Mouse (Mus musculus) thymus, postnatal 14 days (tissue): ENCODE data around the gene Pdzk1.

Experiments used
- DNase-seq: peaks from one replicate; pipeline ENCODE4 v3.0.0; 2021

Pdzk1 gene

GRCm38 (mm10) chr3:96828984-96829383 lies at the start of gene Pdzk1, which contains the start of gene Cd160:
TSS of gene Pdzk1 (plus strand) at chr3:96829284.
TSS of gene Cd160 (minus strand) at chr3:96829351.
- no peak for DNase-seq

- no peak for DNase-seq
These were observed 46.8 kb upstream of the Pdzk1 start for GRCm38 (mm10) chr3:96782236-96782635.

GRCm38 (mm10) chr3:96787784-96788183 lies 41.3 kb upstream of the Pdzk1 start:
- DNase-seq: no peak

GRCm38 (mm10) chr3:96788506-96788905 lies 40.6 kb upstream of the Pdzk1 start:
- no peak for DNase-seq

- no peak for DNase-seq
These were observed 28.8 kb upstream of the Pdzk1 start for GRCm38 (mm10) chr3:96800254-96800653.

- DNase-seq: no peak
These were observed 26.9 kb upstream of the Pdzk1 start for GRCm38 (mm10) chr3:96802214-96802613.

GRCm38 (mm10) chr3:96808136-96808535 lies 20.9 kb upstream of the Pdzk1 start:
- no peak for DNase-seq

- DNase-seq: no peak
These were observed 20.4 kb upstream of the Pdzk1 start for GRCm38 (mm10) chr3:96808651-96809050.

- DNase-seq: no peak
These were observed 17.9 kb upstream of the Pdzk1 start for GRCm38 (mm10) chr3:96811232-96811631.

- peak; percentile 93 for DNase-seq
These were observed 16.5 kb upstream of the Pdzk1 start for GRCm38 (mm10) chr3:96812395-96813091.

- peak; percentile 64 for DNase-seq
These were observed 16.0 kb upstream of the Pdzk1 start for GRCm38 (mm10) chr3:96813106-96813505.

GRCm38 (mm10) chr3:96813591-96814244 lies 15.4 kb upstream of the Pdzk1 start:
- DNase-seq: peak; percentile 18

GRCm38 (mm10) chr3:96814342-96814741 lies 14.7 kb upstream of the Pdzk1 start:
- DNase-seq: peak; percentile 79

- no peak for DNase-seq
These were observed 8.8 kb upstream of the Pdzk1 start for GRCm38 (mm10) chr3:96820116-96820915.

GRCm38 (mm10) chr3:96821581-96821980 lies 7.5 kb upstream of the Pdzk1 start:
- DNase-seq: no peak

GRCm38 (mm10) chr3:96823701-96824100 lies 5.4 kb upstream of the Pdzk1 start:
- DNase-seq: no peak

- DNase-seq: no peak
These were observed 4.5 kb upstream of the Pdzk1 start for GRCm38 (mm10) chr3:96824614-96825013.

- DNase-seq: no peak
These were observed 3.8 kb upstream of the Pdzk1 start for GRCm38 (mm10) chr3:96825261-96825660.

- DNase-seq: no peak
These were observed 698 bp upstream of the Pdzk1 start for GRCm38 (mm10) chr3:96828308-96828864.

GRCm38 (mm10) chr3:96829856-96830255 lies 772 bp downstream of the Pdzk1 start:
- DNase-seq: no peak

GRCm38 (mm10) chr3:96832930-96833329 lies 3.8 kb downstream of the Pdzk1 start:
- no peak for DNase-seq

- DNase-seq: no peak
These were observed 5.7 kb downstream of the Pdzk1 start for GRCm38 (mm10) chr3:96834587-96835348.

GRCm38 (mm10) chr3:96836414-96836813 lies 7.3 kb downstream of the Pdzk1 start:
- DNase-seq: no peak
